Mouse (Mus musculus): ENCODE data around the gene Hmg20a.

DNA sequence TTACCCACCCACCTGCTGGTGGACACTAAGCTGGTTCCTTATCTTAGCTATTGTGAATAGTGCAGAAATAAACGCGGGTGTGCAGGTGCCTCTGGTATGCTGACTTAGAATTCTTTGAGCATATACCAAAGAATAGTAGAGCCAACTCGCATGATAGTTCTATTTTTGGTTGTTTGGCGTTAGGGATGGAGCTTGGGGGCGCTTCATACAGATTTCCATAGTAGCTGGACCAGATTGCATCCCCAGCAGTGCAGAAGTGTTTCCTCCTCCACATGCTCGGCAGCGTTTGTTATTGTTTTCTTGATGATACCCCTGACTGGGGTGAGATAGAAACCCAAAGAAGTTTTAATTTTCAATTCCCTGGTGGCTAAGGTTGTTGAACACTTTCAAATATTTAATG is 21.3 kb downstream of the Hmg20a start:
- TF ChIP-seq HCFC1 (IDR thresholded peaks at IDR 0.05; ENCODE audit: borderline replicate concordance, insufficient read depth, low read length) (no peak), ZC3H11A (IDR thresholded peaks at IDR 0.05; ENCODE audit: borderline replicate concordance, low read depth, low read length) (no peak)

Measured in ES-E14 (cell line).